Mouse (Mus musculus) layer of hippocampus, adult 11-12 months (tissue): ENCODE measurements around the gene Klhl24.
"Not testable (repeated sequence)": the region's sequence is repeated elsewhere in the genome, so short reads cannot be mapped to it uniquely, and the experiment has no call there.

Experiments used
- DNase-seq: peaks from one replicate; pipeline ENCODE4 v3.0.0; 2022; ENCODE audit warnings: low spot score

Gene Klhl24

GRCm38 (mm10) chr16:20097069-20097710, at the start of gene Klhl24:
Gene Klhl24 (plus strand): TSS chr16:20097542.
- DNase-seq: peak; percentile 96

DNA sequence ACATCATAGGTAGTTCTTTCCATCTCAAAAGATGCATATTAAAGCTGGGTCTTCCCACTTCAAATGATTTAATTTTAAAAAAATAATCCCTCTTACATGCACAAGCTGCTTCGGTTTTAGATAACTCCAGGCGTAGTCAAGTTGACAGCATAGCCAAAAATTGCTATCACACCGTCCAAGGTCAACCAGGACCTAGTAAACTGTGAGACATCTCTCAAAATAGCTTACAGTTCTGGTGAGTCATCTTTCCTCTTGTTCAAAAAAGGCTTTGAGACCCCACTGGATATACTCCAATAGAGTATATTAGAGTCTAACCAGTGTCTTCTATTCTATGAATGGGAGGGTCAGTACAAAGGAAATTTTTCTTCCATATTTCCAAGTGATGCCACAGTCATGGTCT, 44.7 kb upstream of the Klhl24 start:
- DNase-seq: no peak

DNA sequence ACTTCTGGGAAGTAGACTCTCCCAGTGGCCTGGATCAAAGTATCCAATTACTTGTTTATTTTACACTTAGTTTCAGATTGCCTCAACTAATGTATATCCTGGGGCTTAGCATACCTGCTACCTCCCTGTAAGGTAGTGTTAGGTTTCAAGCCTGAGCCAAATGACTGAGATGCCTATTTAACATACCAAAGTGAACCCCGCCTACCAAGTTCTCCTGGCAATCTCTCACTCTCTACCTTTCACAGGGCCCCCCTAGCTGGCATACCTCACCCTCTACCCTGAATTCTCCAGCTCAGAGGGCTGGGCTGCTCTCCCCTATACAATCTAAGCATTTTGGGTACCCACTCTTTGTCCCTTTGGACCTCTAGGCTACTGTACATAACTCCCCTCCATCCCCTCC, 24.6 kb upstream of the Klhl24 start:
- no peak for DNase-seq

DNA sequence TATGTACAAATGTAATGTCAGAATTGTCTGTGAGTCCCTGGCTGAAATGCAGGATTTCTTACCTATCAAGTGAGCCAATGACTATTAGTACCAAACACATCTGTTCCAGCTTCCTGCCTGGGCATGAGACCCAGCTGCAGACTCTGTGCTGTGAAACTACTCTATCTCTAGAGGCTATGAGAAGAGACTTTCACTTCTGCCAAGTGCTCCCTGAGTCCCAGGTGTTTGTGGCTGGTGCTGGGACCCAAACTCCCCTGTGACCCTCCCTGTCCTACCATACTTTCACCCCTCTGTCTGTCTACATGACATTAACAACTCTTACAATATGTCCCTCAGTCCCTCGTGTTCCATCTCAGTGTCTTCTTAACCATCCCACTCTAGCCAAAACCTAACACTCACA, 20.7 kb upstream of the Klhl24 start:
- no peak for DNase-seq

- no peak for DNase-seq
Observed at GRCm38 (mm10) chr16:20080271-20080670, 17.1 kb upstream of the Klhl24 start.

DNA sequence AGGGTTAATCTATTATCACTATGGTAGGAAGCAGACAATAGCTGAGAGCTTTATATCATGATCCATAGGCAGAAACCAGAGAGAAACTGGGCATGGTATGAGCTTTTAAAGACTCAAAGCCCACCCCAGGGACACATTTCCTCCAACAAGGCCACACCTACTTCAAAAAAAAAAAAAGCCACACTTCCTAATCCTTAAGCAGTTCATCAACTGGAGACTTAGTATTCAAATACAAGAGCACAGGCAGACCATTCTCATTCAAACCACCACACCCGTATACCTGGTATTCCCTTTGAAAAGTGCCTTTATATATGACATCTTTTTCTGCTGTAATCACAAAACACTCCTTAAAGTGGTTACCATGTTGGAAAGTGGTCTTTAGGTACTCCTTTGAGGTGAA, 12.7 kb upstream of the Klhl24 start:
- DNase-seq: no peak

DNA sequence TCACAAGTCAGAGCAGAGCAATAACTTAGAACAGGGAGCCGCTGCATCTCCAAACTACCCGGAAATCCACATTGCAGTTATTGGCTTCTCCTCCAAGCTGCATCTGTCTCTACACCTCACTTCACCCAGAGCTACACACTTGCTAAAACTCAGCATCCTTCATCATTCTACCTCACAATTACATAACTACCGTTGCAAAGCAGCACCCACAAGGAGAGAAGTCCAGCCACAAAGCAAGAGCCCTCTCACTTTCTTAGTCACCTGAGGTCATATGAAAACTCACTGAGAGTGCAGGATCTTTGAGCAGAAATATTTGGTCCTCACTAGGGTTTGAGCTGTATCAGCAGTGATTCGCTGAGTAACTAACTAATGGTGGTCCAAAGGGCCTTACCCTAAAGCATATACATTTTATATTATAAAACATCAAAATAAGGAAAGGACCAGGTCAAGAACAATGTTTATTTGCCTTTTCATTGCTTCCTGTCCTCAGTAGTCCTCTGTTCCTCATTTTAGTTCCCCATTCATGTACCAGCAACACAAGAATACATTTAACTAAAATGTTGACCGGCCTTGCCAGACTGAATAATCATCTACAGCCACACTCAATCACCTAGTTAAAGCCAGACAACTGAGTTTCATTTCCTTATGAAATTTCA, 12.0 kb upstream of the Klhl24 start:
- DNase-seq: no peak

DNA sequence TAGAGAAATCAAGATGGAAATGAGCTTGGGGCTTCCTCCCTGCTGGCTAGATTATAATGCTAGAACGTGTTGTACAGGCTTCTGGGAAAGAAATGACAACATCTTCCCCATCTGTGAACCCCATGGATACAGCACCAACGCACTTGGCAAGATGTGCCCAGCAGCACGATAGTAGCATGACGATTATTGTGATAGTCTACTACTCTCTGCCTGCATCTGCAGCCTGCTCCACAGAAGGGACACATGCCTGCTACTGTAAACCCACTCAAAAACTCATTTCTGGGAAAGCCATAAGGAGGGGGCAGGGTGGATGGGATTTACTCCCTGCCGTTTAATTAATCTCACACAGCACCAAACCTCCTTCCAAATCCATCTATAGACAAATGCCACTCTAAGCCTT, 10.4 kb upstream of the Klhl24 start:
- peak; percentile 74 for DNase-seq

- no peak for DNase-seq
Observed at GRCm38 (mm10) chr16:20089636-20090035, 7.7 kb upstream of the Klhl24 start.

- DNase-seq: no peak
Observed at GRCm38 (mm10) chr16:20090921-20091575, 6.3 kb upstream of the Klhl24 start.

DNA sequence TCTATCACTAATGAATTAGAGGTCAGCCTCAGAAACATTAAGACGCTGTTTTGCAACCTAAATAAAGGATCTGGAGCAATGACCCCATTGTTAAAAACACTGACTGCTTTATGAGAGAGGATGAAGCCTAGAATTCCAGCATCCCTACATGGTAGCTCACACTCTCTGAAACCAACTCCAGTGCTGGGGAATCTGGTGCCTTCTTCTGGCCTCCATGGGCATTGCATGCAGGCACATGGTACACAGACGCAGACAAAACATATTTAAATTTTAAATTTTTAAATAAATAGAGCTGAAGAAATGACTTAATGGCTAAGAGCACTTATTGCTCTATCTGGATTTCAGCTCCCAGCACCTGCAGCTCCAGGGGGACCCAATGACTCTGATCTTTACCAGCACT, 1.4 kb upstream of the Klhl24 start:
- no peak for DNase-seq

- peak; percentile 93 for DNase-seq
Observed at GRCm38 (mm10) chr16:20097711-20098374, 501 bp downstream of the Klhl24 start.

- DNase-seq: no peak
Observed at GRCm38 (mm10) chr16:20098375-20098727, 1.0 kb downstream of the Klhl24 start.

DNA sequence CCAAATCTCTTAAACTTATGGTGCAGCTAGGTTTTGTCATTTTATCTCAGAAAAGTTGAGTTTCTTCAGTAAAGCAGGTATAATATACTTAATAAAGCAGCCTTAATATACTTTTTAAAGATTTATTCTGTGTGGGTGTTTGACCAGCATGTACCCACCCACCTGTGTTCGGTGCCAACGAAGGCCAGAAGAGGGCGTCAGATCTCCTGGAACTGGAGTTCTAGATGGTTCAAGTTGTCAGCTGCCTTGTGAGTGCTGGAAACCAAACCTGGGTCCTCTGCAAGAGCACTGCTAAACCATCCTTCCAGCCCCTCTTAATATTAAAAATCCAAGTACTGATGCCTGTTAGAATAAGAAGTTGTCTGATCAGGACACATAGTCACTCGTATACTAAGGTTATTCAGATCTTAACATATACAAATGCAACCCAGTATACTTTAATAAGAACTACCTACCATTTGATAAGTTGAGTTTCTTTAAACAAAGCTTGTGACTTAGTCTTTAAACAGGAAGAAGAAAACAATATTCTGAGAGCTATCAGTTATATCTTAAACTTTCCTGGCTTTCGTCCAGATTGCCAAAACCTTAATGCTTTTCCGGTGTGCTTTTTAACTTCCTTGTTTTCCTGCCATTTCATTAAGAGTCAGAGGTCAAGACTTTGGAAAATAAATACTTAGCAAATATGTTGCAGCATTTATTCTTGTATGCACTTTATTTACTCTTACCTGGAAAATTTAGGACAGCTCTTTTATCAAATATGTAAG, 1.7 kb downstream of the Klhl24 start:
- DNase-seq: no peak

- no peak for DNase-seq
Observed at GRCm38 (mm10) chr16:20106996-20107395, 9.7 kb downstream of the Klhl24 start.

DNA sequence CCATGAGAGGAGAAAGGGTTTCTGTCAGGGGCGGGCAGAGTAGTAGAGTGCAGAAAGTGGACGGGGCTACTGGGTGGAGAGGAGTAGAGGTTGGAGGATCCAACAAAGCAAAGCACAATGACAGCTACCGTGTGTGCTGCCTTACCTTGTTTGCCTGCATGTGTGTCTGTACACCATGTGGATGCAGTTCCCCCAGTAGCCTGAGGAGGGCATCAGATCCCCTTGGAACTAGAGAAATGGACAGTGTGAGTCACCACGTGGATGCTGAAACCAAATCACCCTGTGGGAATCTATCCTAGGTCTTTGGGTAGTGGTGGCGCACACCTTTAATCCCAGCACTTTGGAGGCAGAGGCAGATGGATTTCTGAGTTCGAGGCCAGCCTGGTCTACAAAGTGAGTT, 11.6 kb downstream of the Klhl24 start:
- no peak for DNase-seq

GRCm38 (mm10) chr16:20112649-20113048, 15.3 kb downstream of the Klhl24 start:
- no peak for DNase-seq

DNA sequence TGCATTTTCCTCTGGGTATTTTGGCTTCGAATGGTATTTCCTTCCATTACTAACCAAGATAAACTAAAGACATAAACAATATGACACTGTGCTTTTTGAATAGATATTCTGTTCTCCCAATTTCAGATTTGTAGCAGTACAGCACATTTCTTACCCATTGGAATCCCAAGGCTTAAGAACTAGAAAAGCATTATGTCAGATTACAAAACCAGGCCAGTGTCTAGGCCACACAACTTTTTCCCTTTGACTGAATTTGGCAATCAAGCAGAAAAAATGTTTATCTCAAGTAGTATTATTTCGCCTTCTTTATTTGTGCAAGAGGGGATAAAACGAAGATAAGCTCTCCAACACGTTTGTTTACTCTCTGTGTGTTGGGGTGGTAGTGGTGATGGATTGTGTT, 18.7 kb downstream of the Klhl24 start:
- no peak for DNase-seq

DNA sequence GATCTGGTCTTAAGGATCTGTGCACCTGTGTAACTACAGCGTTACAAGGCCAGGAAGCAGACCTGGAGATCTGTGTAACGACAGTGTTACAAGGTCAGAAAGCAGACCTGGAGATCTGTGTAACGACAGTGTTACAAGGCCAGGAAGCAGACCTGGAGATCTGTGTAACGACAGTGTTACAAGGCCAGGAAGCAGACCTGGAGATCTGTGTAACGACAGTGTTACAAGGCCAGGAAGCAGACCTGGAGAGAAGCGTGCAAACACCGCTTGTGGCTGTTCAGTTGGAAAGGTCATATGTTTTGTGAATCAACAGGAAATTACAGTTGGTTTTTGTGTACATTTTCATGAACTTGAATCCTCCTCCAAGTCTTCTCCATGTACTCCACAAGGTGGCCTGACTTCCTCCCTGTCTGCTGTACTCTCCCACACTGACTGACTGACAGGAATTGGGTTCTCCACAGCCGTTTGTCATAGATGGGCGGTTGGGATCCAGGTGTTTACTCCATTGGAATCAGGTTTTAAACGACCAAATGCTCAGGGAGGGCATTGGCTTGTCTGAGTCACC, 29.1 kb downstream of the Klhl24 start:
- not testable (repeated sequence) for DNase-seq

DNA sequence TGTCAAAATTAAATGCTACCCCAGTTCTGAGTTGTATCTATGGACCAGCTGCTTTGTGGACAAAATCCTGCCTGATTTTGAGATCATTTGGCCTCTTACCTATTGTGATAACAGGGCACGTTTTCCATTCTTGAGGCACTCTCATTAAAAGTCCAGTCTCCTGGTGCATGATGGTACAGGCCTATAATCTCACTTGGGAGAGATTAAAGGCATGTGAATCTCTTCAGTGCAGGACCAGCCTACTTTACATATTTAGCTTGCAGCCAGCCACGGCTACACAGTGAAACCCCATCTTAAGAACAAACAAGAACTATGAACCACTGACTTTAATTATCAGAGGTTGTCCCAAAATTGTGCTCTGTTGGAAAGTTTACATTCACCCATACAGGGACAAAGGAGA, 33.1 kb downstream of the Klhl24 start:
- no peak for DNase-seq

DNA sequence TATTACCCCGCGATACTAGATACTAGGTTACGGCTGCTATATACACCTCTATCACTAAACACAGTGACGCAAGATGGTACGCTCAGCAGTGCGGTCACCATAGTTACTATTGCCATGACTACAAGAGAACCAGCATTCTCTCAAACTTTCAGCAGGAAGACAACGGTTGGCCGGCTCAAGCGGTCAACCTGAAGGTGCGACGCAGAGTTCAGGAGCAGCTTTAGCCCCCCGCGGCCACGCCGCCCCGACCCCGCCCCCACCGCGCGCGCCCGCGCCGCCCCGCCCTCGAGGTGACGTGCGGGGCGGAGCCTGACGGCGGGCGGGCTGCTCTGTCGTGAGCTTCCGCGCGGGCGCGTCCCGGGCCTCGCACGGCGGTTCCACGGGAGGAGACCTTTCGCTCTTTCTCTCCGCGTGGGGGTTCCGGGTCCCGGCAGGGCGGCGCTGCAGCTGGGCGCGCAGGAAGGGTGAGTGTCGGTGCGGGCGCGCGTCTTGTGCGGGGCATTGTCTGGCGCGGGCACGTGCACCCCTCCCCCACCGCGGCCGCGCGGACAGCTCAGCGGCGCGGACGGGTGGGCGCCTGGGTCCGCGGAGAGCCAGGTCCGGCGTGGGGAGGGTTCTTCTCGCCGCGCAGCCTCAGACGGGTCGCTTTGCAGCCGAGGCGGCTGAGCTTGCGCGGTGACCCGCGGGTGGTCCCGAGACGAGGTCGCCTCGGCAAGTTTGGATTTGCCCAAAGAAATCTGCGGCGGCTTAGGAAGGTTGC, 43.6 kb downstream of the Klhl24 start, which contains the start of gene Yeats2:
Gene Yeats2, plus strand, starts transcription at position 292 of the 760 bp plus-strand sequence.
- peak; percentile 79 for DNase-seq
